Mouse (Mus musculus): ENCODE measurements around the gene Actr1a.

- no peak for TF ChIP-seq CTCF (IDR thresholded peaks at IDR 0.05; ENCODE audit: insufficient read depth, low read length)
- TF ChIP-seq POLR2A (IDR thresholded peaks at IDR 0.05; ENCODE audit: borderline replicate concordance, extremely low read depth, low read depth, low read length), result no peak
These were observed 18.4 kb upstream of the Actr1a start for GRCm38 (mm10) chr19:46413969-46414368.

Measured in lung, adult 2 months (tissue).